Mouse (Mus musculus): ENCODE data around the gene Wdr31. TPM values are rescaled to one million over a fixed set of nuclear protein-coding genes. Genes with fewer than 3 reads are reported as not detected.
A peak's percentile ranks its signal among the peaks of the same experiment; 100 is the strongest.

The Wdr31 gene
- polyA plus RNA-seq (2015; fragmentation: Nextera tagmentation; extraction: Ambion mirVana): 4.2 and 4.3 TPM in 2 replicates

- peak; percentile 58; the same call in 1 of the 2 replicates for ATAC-seq (ENCODE audit: insufficient number of reproducible peaks, low FRiP score, low TSS enrichment, low read depth)
- no peaks in the 10 kb centered on the region for H3K36me3 ChIP-seq
- no peaks in the 10 kb centered on the region for H3K9me3 ChIP-seq
- no peaks in the 10 kb centered on the region for H3K27me3 ChIP-seq
- peak within 1 kb of the TSS; percentile 66 for H3K4me2 ChIP-seq
- WGBS: under 1% methylated on average over 30 of the region's 30 CpGs
- no peak within 1 kb of the TSS for H3K27ac ChIP-seq
- no peak within 1 kb of the TSS; the same call in 1 of the 2 replicates for H3K9ac ChIP-seq
- H3K4me3 ChIP-seq: peak within 1 kb of the TSS; percentile 51
- no peaks in the 10 kb centered on the region for H3K4me1 ChIP-seq
Measured at GRCm38 (mm10) chr4:62470598-62471051, at the start of gene Wdr31. Gene Wdr31, minus strand, starts transcription at chr4:62470896.

GRCm38 (mm10) chr4:62519849-62520233, 49.1 kb upstream of the Wdr31 start, which contains the start of gene Alad:
Gene Alad, minus strand, starts transcription at chr4:62519918.
- peak; percentile 79 for ATAC-seq (ENCODE audit: insufficient number of reproducible peaks, low FRiP score, low TSS enrichment, low read depth)
- Histone ChIP-seq H3K27ac (peak within 1 kb of the TSS; percentile 91), H3K4me3 (peak within 1 kb of the TSS; percentile 80), H3K9me3 (no peaks in the 10 kb centered on the region), H3K4me2 (peak within 1 kb of the TSS; percentile 65), H3K4me1 (peaks cover 52% of the 10 kb centered on the region), H3K36me3 (peaks cover 9% of the 10 kb centered on the region), H3K27me3 (no peaks in the 10 kb centered on the region), H3K9ac (peak within 1 kb of the TSS; percentile 79)
- WGBS: 0% methylated on average over 37 of the region's 37 CpGs

GRCm38 (mm10) chr4:62519122-62519848, 48.6 kb upstream of the Wdr31 start:
- Histone ChIP-seq H3K27me3 (no peaks in the 10 kb centered on the region), H3K9ac (peak overlapping the region; percentile 79), H3K27ac (peak overlapping the region; percentile 91), H3K36me3 (peaks cover 9% of the 10 kb centered on the region), H3K4me3 (peak overlapping the region; percentile 80), H3K9me3 (no peaks in the 10 kb centered on the region), H3K4me1 (peaks cover 49% of the 10 kb centered on the region), H3K4me2 (peak overlapping the region; percentile 65)
- under 1% methylated on average over 26 of the region's 26 CpGs for WGBS
- ATAC-seq (ENCODE audit: insufficient number of reproducible peaks, low FRiP score, low TSS enrichment, low read depth): peak; percentile 76

- Histone ChIP-seq H3K9me3 (no peaks in the 10 kb centered on the region), H3K36me3 (peaks cover 15% of the 10 kb centered on the region), H3K4me3 (peak overlapping the region; percentile 80), H3K4me2 (peak overlapping the region; percentile 65), H3K4me1 (peaks cover 42% of the 10 kb centered on the region), H3K9ac (peak overlapping the region; percentile 79), H3K27me3 (no peaks in the 10 kb centered on the region), H3K27ac (peak overlapping the region; percentile 91)
- 42% methylated on average over 13 of the region's 13 CpGs for WGBS
- no peak for ATAC-seq (ENCODE audit: insufficient number of reproducible peaks, low FRiP score, low TSS enrichment, low read depth)
Measured at GRCm38 (mm10) chr4:62518416-62519121, 47.9 kb upstream of the Wdr31 start.

GRCm38 (mm10) chr4:62517538-62518415, 47.1 kb upstream of the Wdr31 start:
- H3K27ac ChIP-seq: peak overlapping the region; percentile 91
- H3K36me3 ChIP-seq: peaks cover 17% of the 10 kb centered on the region
- H3K4me1 ChIP-seq: peaks cover 39% of the 10 kb centered on the region
- no peaks in the 10 kb centered on the region for H3K9me3 ChIP-seq
- ATAC-seq (ENCODE audit: insufficient number of reproducible peaks, low FRiP score, low TSS enrichment, low read depth): no peak
- H3K4me2 ChIP-seq: peak overlapping the region; percentile 65
- no peaks in the 10 kb centered on the region for H3K27me3 ChIP-seq
- WGBS: 50% methylated on average over 10 of the region's 10 CpGs
- H3K4me3 ChIP-seq: peak overlapping the region; percentile 80
- H3K9ac ChIP-seq: no peak overlapping the region

- Histone ChIP-seq H3K27ac (peak overlapping the region; percentile 74), H3K4me2 (0 out of 2 replicates have a peak overlapping the region, but pooled peaks have one; percentile 7), H3K9me3 (no peaks in the 10 kb centered on the region), H3K4me1 (peaks cover 39% of the 10 kb centered on the region), H3K27me3 (no peaks in the 10 kb centered on the region), H3K36me3 (peaks cover 22% of the 10 kb centered on the region), H3K9ac (no peak overlapping the region), H3K4me3 (no peak overlapping the region)
- no peak for ATAC-seq (ENCODE audit: insufficient number of reproducible peaks, low FRiP score, low TSS enrichment, low read depth)
- 76% methylated on average over 8 of the region's 8 CpGs for WGBS
Measured at GRCm38 (mm10) chr4:62517046-62517445, 46.4 kb upstream of the Wdr31 start.

GRCm38 (mm10) chr4:62516579-62516978, 45.9 kb upstream of the Wdr31 start:
- Histone ChIP-seq H3K27me3 (no peaks in the 10 kb centered on the region), H3K36me3 (peaks cover 26% of the 10 kb centered on the region), H3K4me2 (no peak overlapping the region), H3K4me1 (peaks cover 39% of the 10 kb centered on the region), H3K27ac (peak overlapping the region; percentile 74), H3K9me3 (no peaks in the 10 kb centered on the region), H3K9ac (no peak overlapping the region), H3K4me3 (no peak overlapping the region)
- no peak for ATAC-seq (ENCODE audit: insufficient number of reproducible peaks, low FRiP score, low TSS enrichment, low read depth)
- WGBS: 86% methylated on average over 1 of the region's 1 CpGs

- Histone ChIP-seq H3K4me3 (no peak overlapping the region), H3K9ac (no peak overlapping the region), H3K4me2 (no peak overlapping the region), H3K27ac (no peak overlapping the region; the same call in 1 of the 2 replicates), H3K27me3 (no peaks in the 10 kb centered on the region), H3K36me3 (peaks cover 31% of the 10 kb centered on the region), H3K4me1 (peaks cover 39% of the 10 kb centered on the region), H3K9me3 (no peaks in the 10 kb centered on the region)
- no peak for ATAC-seq (ENCODE audit: insufficient number of reproducible peaks, low FRiP score, low TSS enrichment, low read depth)
- 26% methylated on average over 2 of the region's 2 CpGs for WGBS
Measured at GRCm38 (mm10) chr4:62516079-62516478, 45.4 kb upstream of the Wdr31 start.

- Histone ChIP-seq H3K9me3 (no peaks in the 10 kb centered on the region), H3K27ac (no peak overlapping the region; the same call in 1 of the 2 replicates), H3K4me3 (no peak overlapping the region), H3K36me3 (peaks cover 37% of the 10 kb centered on the region), H3K27me3 (no peaks in the 10 kb centered on the region), H3K9ac (no peak overlapping the region), H3K4me2 (no peak overlapping the region), H3K4me1 (peaks cover 39% of the 10 kb centered on the region)
- no peak for ATAC-seq (ENCODE audit: insufficient number of reproducible peaks, low FRiP score, low TSS enrichment, low read depth)
- 74% methylated on average over 3 of the region's 3 CpGs for WGBS
Measured at GRCm38 (mm10) chr4:62515490-62515889, 44.8 kb upstream of the Wdr31 start.

GRCm38 (mm10) chr4:62514995-62515394, 44.3 kb upstream of the Wdr31 start:
- Histone ChIP-seq H3K4me2 (no peak overlapping the region), H3K9me3 (no peaks in the 10 kb centered on the region), H3K27ac (no peak overlapping the region), H3K4me3 (no peak overlapping the region), H3K27me3 (no peaks in the 10 kb centered on the region), H3K9ac (no peak overlapping the region), H3K36me3 (peaks cover 42% of the 10 kb centered on the region), H3K4me1 (peaks cover 39% of the 10 kb centered on the region)
- WGBS: 80% methylated on average over 7 of the region's 7 CpGs
- ATAC-seq (ENCODE audit: insufficient number of reproducible peaks, low FRiP score, low TSS enrichment, low read depth): no peak

- Histone ChIP-seq H3K4me2 (no peak overlapping the region), H3K4me1 (peaks cover 37% of the 10 kb centered on the region), H3K27me3 (no peaks in the 10 kb centered on the region), H3K9me3 (no peaks in the 10 kb centered on the region), H3K27ac (no peak overlapping the region), H3K36me3 (peaks cover 52% of the 10 kb centered on the region), H3K9ac (no peak overlapping the region), H3K4me3 (no peak overlapping the region)
- ATAC-seq (ENCODE audit: insufficient number of reproducible peaks, low FRiP score, low TSS enrichment, low read depth): no peak
- WGBS: 47% methylated on average over 11 of the region's 11 CpGs
Measured at GRCm38 (mm10) chr4:62513998-62514506, 43.4 kb upstream of the Wdr31 start.
